Mouse (Mus musculus): Measurements from ENCODE around the gene Gm7137. TPM values are rescaled to one million over a fixed set of nuclear protein-coding genes. Genes with fewer than 3 reads are reported as not detected.

Gm7137 gene
- polyA plus RNA-seq (2017; shearing (Covaris generic)), result not detected

GRCm38 (mm10) chr10:77787876-77788275 is at the start of gene Gm7137:
Gene Gm7137 (minus strand): TSS chr10:77788200.

DNA sequence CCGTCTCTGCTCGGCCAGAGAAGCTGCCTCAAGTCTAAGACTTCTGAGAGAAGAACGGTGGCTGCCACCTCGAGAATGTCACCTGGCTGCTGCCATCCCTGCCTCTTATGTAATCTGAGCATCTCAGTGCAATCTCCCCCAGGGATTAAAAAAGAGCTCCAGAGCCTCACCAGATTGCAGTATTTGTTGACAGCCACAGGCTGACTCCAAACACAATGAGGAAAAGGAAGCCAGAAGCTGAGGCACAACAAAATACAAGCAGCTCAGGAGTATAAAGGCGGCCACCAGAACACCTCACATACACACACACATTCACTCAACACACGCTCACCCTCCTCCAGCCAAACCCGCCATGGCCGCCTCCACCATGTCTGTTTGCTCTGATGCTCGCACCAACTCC is 47.6 kb upstream of the Gm7137 start, which contains the start of gene Krtap10-10:
Krtap10-10 (plus strand) TSS at position 301 of the 400 bp plus-strand sequence.

GRCm38 (mm10) chr10:77826951-77827350 is 39.0 kb upstream of the Gm7137 start, which contains the start of gene Krtap10-4:
Gene Krtap10-4 (minus strand): TSS chr10:77827095.

DNA sequence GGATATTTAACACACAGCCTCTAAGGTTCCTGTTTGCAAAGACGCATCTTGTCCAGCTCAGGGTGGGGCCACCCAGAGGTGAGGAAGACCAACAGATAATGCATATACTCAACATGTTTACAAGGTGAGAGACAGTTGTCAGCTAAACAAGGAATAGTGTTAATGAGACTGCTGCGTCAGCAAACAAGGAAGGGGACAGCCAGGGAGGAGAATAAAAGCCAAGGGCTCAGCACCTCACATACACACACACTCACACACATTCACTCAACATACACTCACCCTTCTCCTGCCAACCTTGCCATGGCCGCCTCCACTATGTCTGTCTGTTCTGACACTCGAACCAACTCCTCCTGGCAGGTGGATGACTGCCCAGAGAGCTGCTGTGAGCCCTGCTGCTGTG is 26.4 kb upstream of the Gm7137 start, which contains the start of gene Gm2696:
Gm2696 (plus strand) TSS at position 301 of the 400 bp plus-strand sequence.

GRCm38 (mm10) chr10:77811743-77812142 is 23.7 kb upstream of the Gm7137 start, which contains the start of gene Gm9507:
Gene Gm9507 (minus strand): TSS chr10:77811843.

DNA sequence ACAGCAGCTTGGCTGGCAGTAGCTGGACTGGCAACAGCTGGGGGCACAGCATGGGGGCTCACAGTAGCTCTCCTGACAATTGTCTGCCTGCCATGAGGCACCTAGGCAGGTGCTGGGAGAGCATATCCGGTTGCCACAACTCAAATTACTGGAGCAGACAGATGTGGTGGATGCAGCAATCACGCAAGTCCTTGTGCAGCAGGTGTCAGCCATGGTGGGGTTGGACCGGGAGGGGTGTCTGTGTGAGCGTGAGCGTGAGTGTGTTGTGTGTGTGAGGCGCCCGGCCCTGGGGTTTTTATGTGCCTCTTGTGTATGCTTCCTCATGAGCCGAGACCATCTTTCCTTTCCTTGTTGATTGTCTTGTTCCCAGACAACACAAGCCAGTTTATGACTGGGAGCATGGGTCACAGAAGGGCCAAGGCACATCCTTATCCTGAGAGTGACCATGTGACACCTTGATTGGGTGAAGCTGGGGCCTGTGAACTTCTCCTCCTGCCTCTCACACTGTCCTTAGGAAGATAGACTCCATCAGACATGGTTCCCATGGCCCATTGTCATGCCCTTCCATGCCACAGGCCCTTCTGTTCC is 11.0 kb upstream of the Gm7137 start, which contains the start of gene Gm19668:
Gm19668 (minus strand) TSS at position 213 of the 588 bp plus-strand sequence.

DNA sequence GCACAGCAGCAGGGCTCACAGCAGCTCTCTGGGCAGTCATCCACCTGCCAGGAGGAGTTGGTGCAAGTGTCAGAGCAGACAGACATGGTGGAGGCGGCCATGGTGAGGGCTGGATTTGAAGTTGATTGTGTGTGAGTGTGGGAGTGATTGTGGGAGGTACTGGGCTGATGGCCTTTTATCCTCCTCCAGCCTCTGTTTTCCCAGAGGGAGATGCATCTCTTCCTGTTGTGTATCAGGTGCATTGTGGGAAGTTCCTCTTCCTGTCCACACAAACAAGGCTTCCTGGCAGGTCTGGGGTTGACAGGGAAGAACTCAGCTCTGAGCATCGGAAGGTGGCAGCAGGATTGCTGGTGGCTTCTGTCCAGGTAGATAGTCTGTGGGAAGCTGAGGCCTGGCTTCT is 7.0 kb upstream of the Gm7137 start, which contains the start of gene Gm9639:
Gm9639 (minus strand) TSS at position 101 of the 400 bp plus-strand sequence.

DNA sequence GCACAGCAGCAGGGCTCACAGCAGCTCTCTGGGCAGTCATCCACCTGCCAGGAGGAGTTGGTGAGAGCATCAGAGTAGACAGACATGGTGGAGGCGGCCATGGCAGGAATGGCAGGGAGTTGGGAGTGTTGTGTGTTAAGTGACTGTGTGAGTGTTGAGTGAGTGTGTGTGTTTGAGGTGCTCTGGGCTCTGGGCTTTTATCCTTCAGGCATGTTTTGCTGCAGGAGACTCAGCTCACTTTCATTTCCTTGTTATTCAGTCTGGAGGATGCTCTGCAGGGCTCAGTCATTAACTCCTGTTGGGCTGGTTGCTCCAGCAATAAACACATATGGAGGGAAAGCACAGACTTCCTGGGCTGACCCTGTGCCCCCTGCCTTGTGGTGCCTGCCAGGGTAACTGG is 5.6 kb downstream of the Gm7137 start, which contains the start of gene Gm3250:
Gm3250 (minus strand) TSS at position 101 of the 400 bp plus-strand sequence.

DNA sequence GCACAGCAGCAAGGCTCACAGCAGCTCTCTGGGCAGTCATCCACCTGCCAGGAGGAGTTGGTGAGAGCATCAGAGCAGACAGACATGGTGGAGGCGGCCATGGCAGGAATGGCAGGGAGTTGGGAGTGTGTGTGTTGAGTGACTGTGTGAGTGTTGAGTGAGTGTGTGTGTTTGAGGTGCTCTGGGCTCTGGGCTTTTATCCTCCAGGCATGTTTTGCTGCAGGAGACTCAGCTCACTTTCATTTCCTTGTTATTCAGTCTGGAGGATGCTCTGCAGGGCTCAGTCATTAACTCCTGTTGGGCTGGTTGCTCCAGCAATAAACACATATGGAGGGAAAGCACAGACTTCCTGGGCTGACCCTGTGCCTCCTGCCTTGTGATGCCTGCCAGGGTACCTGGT is 11.2 kb downstream of the Gm7137 start, which contains the start of gene Gm7138:
Gm7138 (minus strand) TSS at position 101 of the 400 bp plus-strand sequence.

GRCm38 (mm10) chr10:77771225-77771624 is 16.8 kb downstream of the Gm7137 start, which contains the start of gene Gm3238:
Gene Gm3238 (minus strand): TSS chr10:77771325.

GRCm38 (mm10) chr10:77759582-77759981 is 28.4 kb downstream of the Gm7137 start, which contains the start of gene Gm3233:
Gene Gm3233 (minus strand): TSS chr10:77759682.

GRCm38 (mm10) chr10:77751254-77751653 is 36.7 kb downstream of the Gm7137 start, which contains the start of gene Gm9736:
Gene Gm9736 (minus strand): TSS chr10:77751354.

DNA sequence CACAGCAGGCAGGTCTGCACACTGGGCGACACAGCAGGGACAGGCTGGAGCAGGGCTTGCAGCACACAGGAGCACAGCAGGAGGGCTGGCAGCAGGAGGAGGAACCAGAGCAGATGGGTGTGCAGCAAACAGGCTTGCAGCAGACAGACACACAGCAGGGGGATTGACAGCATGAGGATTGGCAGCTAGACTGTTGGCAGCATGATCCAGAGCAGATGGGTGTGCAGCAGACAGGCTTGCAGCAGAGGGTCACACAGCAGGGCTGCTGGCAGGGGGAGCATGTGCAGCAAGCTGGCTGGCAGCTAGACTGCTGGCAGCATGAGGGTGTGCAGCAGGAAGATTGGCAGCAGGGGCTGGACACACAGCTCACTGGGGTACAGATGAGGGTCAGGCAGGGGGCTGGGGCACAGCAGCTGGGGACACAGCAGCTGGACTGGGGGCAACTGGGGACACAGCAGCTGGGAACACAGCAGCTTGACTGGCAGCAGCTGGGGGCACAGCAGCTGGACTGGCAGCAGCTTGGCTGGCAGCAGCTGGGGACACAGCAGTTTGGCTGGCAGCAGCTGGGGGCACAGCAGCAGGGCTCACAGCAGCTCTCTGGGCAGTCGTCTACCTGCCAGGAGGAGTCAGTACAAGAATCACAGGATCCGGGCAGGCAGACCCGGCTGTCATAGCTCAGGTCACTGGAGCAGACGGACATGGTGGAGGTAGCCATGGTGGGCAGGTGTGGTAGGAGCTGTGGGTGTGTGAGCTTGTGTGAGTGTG is 45.9 kb downstream of the Gm7137 start, which contains the start of gene Gm18596:
Gm18596 (minus strand) TSS at position 715 of the 765 bp plus-strand sequence.

Other genes with a start within 250 kb of the Gm7137 start
- gene Pttg1ip, start 206.5 kb downstream of the Gm7137 start, polyA plus RNA-seq (2017; shearing (Covaris generic)), result 123 TPM
- gene Sumo3, start 182.1 kb downstream of the Gm7137 start, polyA plus RNA-seq (2017; shearing (Covaris generic)), result 113 TPM
- gene Gm49325, start 182.0 kb downstream of the Gm7137 start, polyA plus RNA-seq (2017; shearing (Covaris generic)), result not detected
- 55.7 TPM for gene Ube2g2, start 165.9 kb downstream of the Gm7137 start, polyA plus RNA-seq (2017; shearing (Covaris generic))
- not detected for gene Tspear, start 101.6 kb downstream of the Gm7137 start, polyA plus RNA-seq (2017; shearing (Covaris generic))
- gene Gm19402, start 97.4 kb downstream of the Gm7137 start, polyA plus RNA-seq (2017; shearing (Covaris generic)), result not detected
- not detected for gene Gm9508, start 91.0 kb downstream of the Gm7137 start, polyA plus RNA-seq (2017; shearing (Covaris generic))
- not detected for gene Gm10272, start 81.6 kb downstream of the Gm7137 start, polyA plus RNA-seq (2017; shearing (Covaris generic))
- not detected for gene Gm10024, start 76.7 kb downstream of the Gm7137 start, polyA plus RNA-seq (2017; shearing (Covaris generic))
- not detected for gene Gm10142, start 72.4 kb downstream of the Gm7137 start, polyA plus RNA-seq (2017; shearing (Covaris generic))
- not detected for gene Krtap12-1, start 67.6 kb downstream of the Gm7137 start, polyA plus RNA-seq (2017; shearing (Covaris generic))
- gene Gm10100, start 61.7 kb downstream of the Gm7137 start, polyA plus RNA-seq (2017; shearing (Covaris generic)), result not detected
- gene Gm18596, start 45.6 kb downstream of the Gm7137 start, polyA plus RNA-seq (2017; shearing (Covaris generic)), result not detected
- gene Gm9736, start 36.8 kb downstream of the Gm7137 start, polyA plus RNA-seq (2017; shearing (Covaris generic)), result not detected
- not detected for gene Gm3233, start 28.5 kb downstream of the Gm7137 start, polyA plus RNA-seq (2017; shearing (Covaris generic))
- not detected for gene Gm3238, start 16.9 kb downstream of the Gm7137 start, polyA plus RNA-seq (2017; shearing (Covaris generic))
- gene Gm7138, start 11.3 kb downstream of the Gm7137 start, polyA plus RNA-seq (2017; shearing (Covaris generic)), result not detected
- not detected for gene Gm3250, start 5.7 kb downstream of the Gm7137 start, polyA plus RNA-seq (2017; shearing (Covaris generic))
- not detected for gene Gm9639, start 6.9 kb upstream of the Gm7137 start, polyA plus RNA-seq (2017; shearing (Covaris generic))
- gene Gm19668, start 10.9 kb upstream of the Gm7137 start, polyA plus RNA-seq (2017; shearing (Covaris generic)), result not detected
- gene Gm9507, start 23.6 kb upstream of the Gm7137 start, polyA plus RNA-seq (2017; shearing (Covaris generic)), result not detected
- not detected for gene Gm2696, start 26.5 kb upstream of the Gm7137 start, polyA plus RNA-seq (2017; shearing (Covaris generic))
- not detected for gene Krtap10-4, start 38.9 kb upstream of the Gm7137 start, polyA plus RNA-seq (2017; shearing (Covaris generic))
- gene Krtap10-10, start 47.7 kb upstream of the Gm7137 start, polyA plus RNA-seq (2017; shearing (Covaris generic)), result not detected
- not detected for gene Gm36176, start 58.6 kb upstream of the Gm7137 start, polyA plus RNA-seq (2017; shearing (Covaris generic))
- not detected for gene Gm10318, start 64.7 kb upstream of the Gm7137 start, polyA plus RNA-seq (2017; shearing (Covaris generic))
- not detected for gene Gm3285, start 73.8 kb upstream of the Gm7137 start, polyA plus RNA-seq (2017; shearing (Covaris generic))
- 0.11 TPM for gene Lrrc3, start 114.3 kb upstream of the Gm7137 start, polyA plus RNA-seq (2017; shearing (Covaris generic))
- not detected for gene Trpm2, start 182.4 kb upstream of the Gm7137 start, polyA plus RNA-seq (2017; shearing (Covaris generic))
- gene 1810043G02Rik, start 190.3 kb upstream of the Gm7137 start, polyA plus RNA-seq (2017; shearing (Covaris generic)), result 7.4 TPM
- gene Pfkl, start 221.9 kb upstream of the Gm7137 start, polyA plus RNA-seq (2017; shearing (Covaris generic)), result 128 TPM

All from naive thymus-derived CD4-positive, alpha-beta T cell, adult 5 months (primary cell).